16 mouse cellular contexts compared by ENCODE assay signal in genomic region chr16:44509458-44510344, GRCm38 (mm10). TPM values are rescaled to one million over a fixed set of nuclear protein-coding genes. Genes with fewer than 3 reads are reported as not detected.
DNase-seq lines count a peak whose midpoint lies in the region; ATAC-seq and TF ChIP-seq lines count a peak whose summit lies in the region.
"Had no signal": no experiment of that assay in that cellular context is flagged by ENCODE, and none has a peak within 500 bp of the region (broad histone marks: within the 10 kb centered on the region; RNA-seq: fewer than 3 reads in every experiment).

No protein-coding gene starts in this region.

- no peak overlapping the region for H3K9ac ChIP-seq in forebrain, embryonic 13.5 days
- H3K9ac ChIP-seq in forebrain, embryonic 12.5 days = no peak overlapping the region
- H3K9ac ChIP-seq in embryonic facial prominence, embryonic 15.5 days = no peak overlapping the region
- H3K9ac ChIP-seq: liver, postnatal 0 days; midbrain, embryonic 12.5 days had no signal

- TF ChIP-seq CTCF in left cerebral cortex, adult 2 months (IDR thresholded peaks at IDR 0.05) = no peak

- H3K9me3 ChIP-seq in forebrain, embryonic 13.5 days (replicated peaks) = peaks cover 5% of the 10 kb centered on the region
- 0 out of 2 replicates have a peak, but pooled peaks cover 2% of the 10 kb centered on the region for H3K9me3 ChIP-seq in forebrain, embryonic 12.5 days
- no peaks in the 10 kb centered on the region for H3K9me3 ChIP-seq in embryonic facial prominence, embryonic 15.5 days (replicated peaks)
- H3K9me3 ChIP-seq: midbrain, embryonic 12.5 days had no signal

- peaks cover 14% of the 10 kb centered on the region for H3K4me1 ChIP-seq in forebrain, embryonic 13.5 days
- peaks cover 16% of the 10 kb centered on the region for H3K4me1 ChIP-seq in forebrain, embryonic 12.5 days
- H3K4me1 ChIP-seq in embryonic facial prominence, embryonic 15.5 days = peaks cover 51% of the 10 kb centered on the region

- no peak for DNase-seq in left cerebral cortex, adult 2 months (ENCODE audit: extremely low spot score in 1 of 2, low spot score in 2 of 2)
- no peak for DNase-seq in left cerebral cortex, adult 9 months (ENCODE audit: low spot score in 2 of 2)
- peak; percentile 82 for DNase-seq in brain, adult 2 months (ENCODE audit: low read depth, low spot score)
- no peak for DNase-seq in T-cell, adult 2 months (ENCODE audit: low spot score)
- no peak for DNase-seq in c-Kit-positive CD71-positive TER-119-positive erythroid progenitor cells, embryonic 14.5 days (ENCODE audit: low spot score)
- DNase-seq: adrenal gland, adult 8-10 months; embryo, embryonic 11 days; gastrocnemius, postnatal 25 days; liver, postnatal 0 days; thymus, adult 2 months had no signal

- intact Hi-C loops in left cerebral cortex, adult 2 months (cut with DNase I) = no loop called here

- 0 out of 2 replicates have a peak, but pooled peaks have one; percentile 19 for ATAC-seq in forebrain, embryonic 13.5 days
- ATAC-seq in forebrain, embryonic 12.5 days (ENCODE audit: low FRiP score) = no peak
- ATAC-seq in embryonic facial prominence, embryonic 15.5 days (ENCODE audit: insufficient number of reproducible peaks, low FRiP score, low TSS enrichment, low read depth) = no peak
- ATAC-seq: liver, postnatal 0 days had no signal

- 88% methylated on average over 7 of the region's 7 CpGs for WGBS in forebrain, embryonic 13.5 days
- 85% methylated on average over 7 of the region's 7 CpGs for WGBS in forebrain, embryonic 12.5 days
- 50% methylated on average over 7 of the region's 7 CpGs for WGBS in embryonic facial prominence, embryonic 15.5 days

- H3K4me3 ChIP-seq in forebrain, embryonic 13.5 days = no peak overlapping the region
- no peak overlapping the region for H3K4me3 ChIP-seq in forebrain, embryonic 12.5 days (replicated peaks)
- H3K4me3 ChIP-seq in left cerebral cortex, adult 2 months = no peak overlapping the region
- H3K4me3 ChIP-seq in embryonic facial prominence, embryonic 15.5 days (replicated peaks) = no peak overlapping the region
- H3K4me3 ChIP-seq: forebrain, embryonic 10.5 days; midbrain, embryonic 12.5 days had no signal

- H3K36me3 ChIP-seq in forebrain, embryonic 13.5 days (ENCODE audit: poor library complexity, severe bottlenecking) = peaks cover 57% of the 10 kb centered on the region
- peaks cover 75% of the 10 kb centered on the region for H3K36me3 ChIP-seq in forebrain, embryonic 12.5 days (replicated peaks)
- peaks cover 37% of the 10 kb centered on the region for H3K36me3 ChIP-seq in embryonic facial prominence, embryonic 15.5 days

- no peaks in the 10 kb centered on the region for H3K27me3 ChIP-seq in forebrain, embryonic 13.5 days
- no peaks in the 10 kb centered on the region for H3K27me3 ChIP-seq in forebrain, embryonic 12.5 days
- no peaks in the 10 kb centered on the region for H3K27me3 ChIP-seq in embryonic facial prominence, embryonic 15.5 days
- H3K27me3 ChIP-seq: midbrain, embryonic 12.5 days had no signal

- no peak overlapping the region for H3K27ac ChIP-seq in forebrain, embryonic 13.5 days
- H3K27ac ChIP-seq in forebrain, embryonic 12.5 days = no peak overlapping the region
- H3K27ac ChIP-seq in left cerebral cortex, adult 2 months = 0 out of 2 replicates have a peak overlapping the region, but pooled peaks have one; percentile 10
- peak overlapping the region; percentile 89 for H3K27ac ChIP-seq in embryonic facial prominence, embryonic 15.5 days (replicated peaks)
- H3K27ac ChIP-seq: forebrain, embryonic 10.5 days; kidney, postnatal 0 days; midbrain, embryonic 12.5 days had no signal

- H3K4me2 ChIP-seq in forebrain, embryonic 13.5 days = no peak overlapping the region
- no peak overlapping the region for H3K4me2 ChIP-seq in forebrain, embryonic 12.5 days
- no peak overlapping the region for H3K4me2 ChIP-seq in embryonic facial prominence, embryonic 15.5 days (replicated peaks)
- H3K4me2 ChIP-seq: midbrain, embryonic 12.5 days had no signal

RNA-seq across cellular contexts. Expression of gene Boc, which starts 49.0 kb away (rescaled TPM):
- 20.6 and 21.2 TPM in 2 replicates for polyA plus RNA-seq in forebrain, embryonic 13.5 days (2015; fragmentation: Nextera tagmentation; extraction: Ambion mirVana)
- 28.3 and 31.0 TPM in 2 replicates for polyA plus RNA-seq in forebrain, embryonic 12.5 days (2016; fragmentation: Nextera tagmentation; extraction: Ambion mirVana)
- total RNA-seq in left cerebral cortex, adult 2 months (2021) = 10 to 100 TPM; 18.7 to 20.0 TPM
- polyA plus RNA-seq in embryonic facial prominence, embryonic 15.5 days (2015; fragmentation: Nextera tagmentation; extraction: Ambion mirVana) = 42.3 and 49.1 TPM in 2 replicates

Comparison
In these comparisons a context has a peak if more than half of its experiments do, and no peak if none do; other contexts are left out.
1. H3K27ac ChIP-seq: peak in left cerebral cortex, adult 2 months (single experiment) and embryonic facial prominence, embryonic 15.5 days (single experiment); none in forebrain, embryonic 13.5 days (single experiment) and forebrain, embryonic 12.5 days (single experiment).